Comparison of ENCODE assay signal across 31 mouse cellular contexts in the genomic region with DNA sequence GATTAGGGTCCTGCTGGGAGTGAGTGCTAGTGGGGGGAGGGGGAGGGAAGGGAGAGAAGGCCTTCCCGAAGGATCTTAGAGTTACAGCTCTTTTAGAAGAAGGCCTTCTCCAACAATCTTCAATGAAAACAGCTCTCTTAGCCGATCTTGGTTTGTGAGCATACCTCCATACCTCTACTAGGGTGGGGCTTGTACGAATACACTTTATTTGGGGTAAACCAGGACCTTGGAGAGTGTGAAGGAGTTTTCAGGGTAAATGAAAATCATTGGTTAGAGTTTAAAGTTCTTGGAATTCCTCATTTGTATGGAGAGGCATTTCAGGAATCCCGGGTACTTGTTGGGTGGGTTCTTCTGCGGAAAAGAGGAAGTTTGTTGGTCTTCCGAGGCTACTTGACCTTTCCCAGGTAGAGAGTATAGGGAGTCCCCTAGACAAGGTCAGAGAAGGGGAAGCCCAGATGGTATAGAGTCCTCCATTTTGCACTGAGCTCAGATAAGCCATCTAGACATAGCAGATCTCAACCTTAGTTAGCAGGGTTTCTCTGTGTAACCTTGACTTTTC. TPM values are rescaled to one million over a fixed set of nuclear protein-coding genes. Genes with fewer than 3 reads are reported as not detected.
A peak's percentile ranks its signal among the peaks of the same experiment; 100 is the strongest.
DNase-seq lines count a peak whose midpoint lies in the region; ATAC-seq and TF ChIP-seq lines count a peak whose summit lies in the region.
"Had no signal": no experiment of that assay in that cellular context is flagged by ENCODE, and none has a peak within 500 bp of the region (broad histone marks: within the 10 kb centered on the region; RNA-seq: fewer than 3 reads in every experiment).

No protein-coding gene starts in this region.

- peaks cover 22% of the 10 kb centered on the region for H3K4me1 ChIP-seq in lung, embryonic 16.5 days (replicated peaks; ENCODE audit: control insufficient read depth, insufficient read depth, low read length)
- peaks cover 4% of the 10 kb centered on the region; the same call in 1 of the 2 replicates for H3K4me1 ChIP-seq in kidney, adult 2 months (ENCODE audit: control insufficient read depth, insufficient read depth, low read length)
- H3K4me1 ChIP-seq in kidney, embryonic 14.5 days (ENCODE audit: control insufficient read depth, insufficient read depth, low read length) = peaks cover 19% of the 10 kb centered on the region

- no peak for TF ChIP-seq POLR2A in kidney, adult 2 months (IDR thresholded peaks at IDR 0.05; ENCODE audit: low read depth, low read length)

- H3K36me3 ChIP-seq in lung, embryonic 16.5 days (ENCODE audit: control insufficient read depth, insufficient read depth, low read length) = no peaks in the 10 kb centered on the region
- H3K36me3 ChIP-seq in kidney, adult 2 months (ENCODE audit: control insufficient read depth, insufficient read depth, low read length) = no peaks in the 10 kb centered on the region
- no peaks in the 10 kb centered on the region for H3K36me3 ChIP-seq in kidney, embryonic 14.5 days (ENCODE audit: control insufficient read depth, insufficient read depth, low read length)
- H3K36me3 ChIP-seq: embryonic facial prominence, embryonic 12.5 days; embryonic facial prominence, embryonic 15.5 days; forebrain, embryonic 12.5 days; heart, embryonic 10.5 days; heart, embryonic 13.5 days had no signal

- 0 out of 2 replicates have a peak, but pooled peaks cover 3% of the 10 kb centered on the region for H3K9me3 ChIP-seq in lung, embryonic 16.5 days (ENCODE audit: control insufficient read depth, low read length)
- no peaks in the 10 kb centered on the region for H3K9me3 ChIP-seq in kidney, embryonic 14.5 days (ENCODE audit: control insufficient read depth, low read length)
- H3K9me3 ChIP-seq: embryonic facial prominence, embryonic 12.5 days; embryonic facial prominence, embryonic 15.5 days; forebrain, embryonic 12.5 days; heart, embryonic 10.5 days; heart, embryonic 13.5 days had no signal

- peak; percentile 29; the same call in 1 of the 2 replicates for ATAC-seq in lung, embryonic 16.5 days (ENCODE audit: low read depth)
- no peak for ATAC-seq in activated CD4-positive, CD25-positive, alpha-beta regulatory T cell, adult 4 months
- no peak for ATAC-seq in kidney, embryonic 14.5 days (ENCODE audit: low FRiP score, low TSS enrichment)
- ATAC-seq: CD4-positive, CD25-positive, alpha-beta regulatory T cell, adult 4 months; forebrain, embryonic 16.5 days; hindbrain, postnatal 0 days; inflammation-experienced regulatory T-cells, adult 6 months; intestine, embryonic 16.5 days had no signal

- DNase-seq in lung, postnatal 4 days = no peak
- DNase-seq in A20 (ENCODE audit: low read depth, low spot score) (peak; percentile 32), ES-CJ7 (ENCODE audit: low read depth, low spot score) (peak; percentile 67), R1 (ENCODE audit: low read depth, low spot score) (peak; percentile 97)
- DNase-seq in kidney, adult 2 months = no peak
- DNase-seq: adrenal gland, postnatal 10 days; adrenal gland, postnatal 36 days; cerebellum, adult 18-20 months; cerebellum, adult 9-10 months; cerebellum, postnatal 14 days; gastrocnemius, postnatal 10 days; gastrocnemius, postnatal 36 days; heart, adult 2 months; heart, postnatal 14 days; heart, postnatal 4 days had no signal

- no peaks in the 10 kb centered on the region for H3K27me3 ChIP-seq in lung, embryonic 16.5 days (ENCODE audit: control insufficient read depth, insufficient read depth, low read depth, low read length)
- H3K27me3 ChIP-seq in kidney, adult 2 months (replicated peaks; ENCODE audit: control insufficient read depth, insufficient read depth, low read length) = no peaks in the 10 kb centered on the region
- H3K27me3 ChIP-seq in kidney, embryonic 14.5 days (ENCODE audit: control insufficient read depth, insufficient read depth, low read length) = no peaks in the 10 kb centered on the region
- H3K27me3 ChIP-seq: embryonic facial prominence, embryonic 15.5 days had no signal

- no peak overlapping the region for H3K9ac ChIP-seq in lung, embryonic 16.5 days (ENCODE audit: low read length)
- no peak overlapping the region for H3K9ac ChIP-seq in kidney, embryonic 14.5 days (ENCODE audit: low read depth, low read length)
- H3K9ac ChIP-seq: embryonic facial prominence, embryonic 12.5 days; embryonic facial prominence, embryonic 15.5 days; forebrain, embryonic 12.5 days; heart, embryonic 13.5 days; hindbrain, embryonic 14.5 days had no signal

- TF ChIP-seq CTCF in kidney, adult 2 months (conservative IDR thresholded peaks at IDR 0.05; ENCODE audit: insufficient read depth, insufficient read length, low read depth, low read length) = no peak

- 46% methylated on average over 6 of the region's 6 CpGs for WGBS in lung, embryonic 16.5 days
- 63% methylated on average over 6 of the region's 6 CpGs for WGBS in kidney, adult 2 months
- WGBS in kidney, embryonic 14.5 days = 76% methylated on average over 6 of the region's 6 CpGs

- H3K27ac ChIP-seq in lung, embryonic 16.5 days (ENCODE audit: low read length) = no peak overlapping the region
- H3K27ac ChIP-seq in kidney, adult 2 months (ENCODE audit: insufficient read depth, low read depth, low read length) = no peak overlapping the region
- no peak overlapping the region for H3K27ac ChIP-seq in kidney, embryonic 14.5 days (ENCODE audit: low read depth, low read length)
- H3K27ac ChIP-seq: embryonic facial prominence, embryonic 12.5 days; embryonic facial prominence, embryonic 15.5 days; forebrain, embryonic 12.5 days; heart, adult 2 months; hindbrain, embryonic 14.5 days; hindbrain, postnatal 0 days had no signal

- H3K4me3 ChIP-seq in lung, embryonic 16.5 days (ENCODE audit: low read length) = no peak overlapping the region
- no peak overlapping the region for H3K4me3 ChIP-seq in kidney, adult 2 months (ENCODE audit: insufficient read depth, low read depth, low read length)
- no peak overlapping the region for H3K4me3 ChIP-seq in kidney, embryonic 14.5 days (ENCODE audit: low read length)
- H3K4me3 ChIP-seq: embryonic facial prominence, embryonic 12.5 days; embryonic facial prominence, embryonic 15.5 days; forebrain, embryonic 12.5 days; heart, adult 2 months; heart, embryonic 10.5 days; heart, embryonic 13.5 days had no signal

- H3K4me2 ChIP-seq in lung, embryonic 16.5 days (ENCODE audit: low read depth, low read length) = no peak overlapping the region
- H3K4me2 ChIP-seq in kidney, embryonic 14.5 days (replicated peaks; ENCODE audit: low read depth, low read length) = no peak overlapping the region
- H3K4me2 ChIP-seq: embryonic facial prominence, embryonic 12.5 days; embryonic facial prominence, embryonic 15.5 days; forebrain, embryonic 12.5 days; heart, embryonic 13.5 days; hindbrain, embryonic 14.5 days had no signal

RNA-seq across cellular contexts. Expression of a gene that starts 4.4 kb away (rescaled TPM):
- not detected in 2 replicates for polyA plus RNA-seq in lung, embryonic 16.5 days (2015; fragmentation: Nextera tagmentation; extraction: Ambion mirVana)
- polyA plus RNA-seq in kidney, adult 2 months (2012; rRNA removed) = 0.16 and 1.1 TPM in 2 replicates
- polyA plus RNA-seq in activated CD4-positive, CD25-positive, alpha-beta regulatory T cell, adult 4 months (2017; shearing (Covaris generic)) = 1 to 10 TPM; 3.6 to 4.4 TPM
- not detected in 2 replicates for polyA plus RNA-seq in kidney, embryonic 14.5 days (2014; fragmentation: Nextera tagmentation; extraction: Ambion mirVana)
- polyA plus RNA-seq: C2C12; embryonic facial prominence, embryonic 12.5 days; embryonic facial prominence, embryonic 15.5 days; forebrain, embryonic 12.5 days; forebrain, embryonic 16.5 days; heart, embryonic 10.5 days; heart, embryonic 13.5 days; hindbrain, embryonic 11.5 days; hindbrain, postnatal 0 days; intestine, embryonic 16.5 days had no signal

RNA-seq across cellular contexts. Expression of a gene that starts 14.0 kb away (rescaled TPM):
- polyA plus RNA-seq in lung, embryonic 16.5 days (2015; fragmentation: Nextera tagmentation; extraction: Ambion mirVana) = 1.8 and 4.6 TPM in 2 replicates
- polyA plus RNA-seq in kidney, adult 2 months (2012; rRNA removed) = 7.9 and 11.3 TPM in 2 replicates
- 10 to 100 TPM; 85.3 to 95.2 TPM for polyA plus RNA-seq in activated CD4-positive, CD25-positive, alpha-beta regulatory T cell, adult 4 months (2017; shearing (Covaris generic))
- 1.0 and 1.2 TPM in 2 replicates for polyA plus RNA-seq in kidney, embryonic 14.5 days (2014; fragmentation: Nextera tagmentation; extraction: Ambion mirVana)
- polyA plus RNA-seq: forebrain, embryonic 16.5 days had no signal

Comparison
In these comparisons a context has a peak if more than half of its experiments do, and no peak if none do; other contexts are left out.
1. DNase-seq: peak in A20 (single experiment), ES-CJ7 (single experiment) and R1 (single experiment); none in lung, postnatal 4 days (0 of 2) and kidney, adult 2 months (single experiment).